Mouse (Mus musculus): ENCODE measurements around the gene Gap43.

DNA sequence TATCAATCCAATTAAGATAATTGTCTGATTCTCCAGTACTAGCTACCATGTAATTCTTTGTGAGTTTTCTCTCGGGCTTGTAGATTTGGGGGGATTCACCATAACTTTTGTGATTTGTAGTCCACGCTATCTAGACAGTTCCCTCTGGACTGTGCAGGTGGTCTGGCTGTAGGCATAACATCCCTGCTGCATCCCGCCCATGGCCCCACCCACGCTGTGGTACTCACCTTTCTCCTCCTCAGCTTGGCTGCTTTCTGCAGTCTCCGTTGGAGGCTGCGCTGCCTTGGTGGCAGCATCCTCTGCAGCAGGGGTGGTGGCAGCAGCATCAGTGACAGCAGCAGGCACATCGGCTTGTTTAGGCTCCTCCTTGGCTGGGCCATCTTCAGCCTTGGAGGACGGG, 48.9 kb downstream of the Gap43 start:
- TF ChIP-seq CTCF (IDR thresholded peaks at IDR 0.05; ENCODE audit: low read depth) (no peak), EP300 (optimal IDR thresholded peaks at IDR 0.05) (no peak)

Data from stomach, postnatal 0 days (tissue).